Mouse (Mus musculus): ENCODE data around the gene Nup214. TPM values are rescaled to one million over a fixed set of nuclear protein-coding genes. Genes with fewer than 3 reads are reported as not detected.

Nup214 gene
- total RNA-seq, 2 experiments from 2014 or later: 37.7 to 69.1 TPM

GRCm38 (mm10) chr2:32064913-32065312 is 90.7 kb downstream of the Nup214 start:
- no peak for ATAC-seq (ENCODE audit: poor library complexity, severe bottlenecking)

- ATAC-seq (ENCODE audit: poor library complexity, severe bottlenecking): no peak
Observed at GRCm38 (mm10) chr2:32065371-32065791, 91.1 kb downstream of the Nup214 start.

GRCm38 (mm10) chr2:32066005-32066404 is 91.8 kb downstream of the Nup214 start:
- no peak for ATAC-seq (ENCODE audit: poor library complexity, severe bottlenecking)

- ATAC-seq (ENCODE audit: poor library complexity, severe bottlenecking): no peak
Observed at GRCm38 (mm10) chr2:32068811-32069607, 94.8 kb downstream of the Nup214 start.

- no peak for ATAC-seq (ENCODE audit: poor library complexity, severe bottlenecking)
Observed at GRCm38 (mm10) chr2:32070747-32071146, 96.5 kb downstream of the Nup214 start.

- ATAC-seq (ENCODE audit: poor library complexity, severe bottlenecking): no peak
Observed at GRCm38 (mm10) chr2:32074404-32074803, 100.2 kb downstream of the Nup214 start.

- ATAC-seq (ENCODE audit: poor library complexity, severe bottlenecking): no peak
Observed at GRCm38 (mm10) chr2:32075368-32075767, 101.1 kb downstream of the Nup214 start.

GRCm38 (mm10) chr2:32077744-32078143 is 103.5 kb downstream of the Nup214 start:
- no peak for ATAC-seq (ENCODE audit: poor library complexity, severe bottlenecking)

GRCm38 (mm10) chr2:32078522-32078921 is 104.3 kb downstream of the Nup214 start:
- peak; percentile 56 for ATAC-seq (ENCODE audit: poor library complexity, severe bottlenecking)

- ATAC-seq (ENCODE audit: poor library complexity, severe bottlenecking): no peak
Observed at GRCm38 (mm10) chr2:32079191-32079725, 105.0 kb downstream of the Nup214 start.

GRCm38 (mm10) chr2:32080681-32081080 is 106.4 kb downstream of the Nup214 start:
- ATAC-seq (ENCODE audit: poor library complexity, severe bottlenecking): no peak

GRCm38 (mm10) chr2:32081296-32081929 is 107.2 kb downstream of the Nup214 start:
- peak; percentile 62 for ATAC-seq (ENCODE audit: poor library complexity, severe bottlenecking)

- ATAC-seq (ENCODE audit: poor library complexity, severe bottlenecking): no peak
Observed at GRCm38 (mm10) chr2:32082229-32082628, 108.0 kb downstream of the Nup214 start.

GRCm38 (mm10) chr2:32083159-32084011 is 109.1 kb downstream of the Nup214 start:
- peak; percentile 51 for ATAC-seq (ENCODE audit: poor library complexity, severe bottlenecking)

GRCm38 (mm10) chr2:32084111-32084871 is 110.1 kb downstream of the Nup214 start, which contains the start of gene Fam78a:
TSS of gene Fam78a (minus strand) at chr2:32084857.
- ATAC-seq (ENCODE audit: poor library complexity, severe bottlenecking): 0 out of 2 replicates have a peak, but pooled peaks have one; percentile 22

GRCm38 (mm10) chr2:32084872-32085199 is 110.6 kb downstream of the Nup214 start:
- ATAC-seq (ENCODE audit: poor library complexity, severe bottlenecking): 0 out of 2 replicates have a peak, but pooled peaks have one; percentile 18

- no peak for ATAC-seq (ENCODE audit: poor library complexity, severe bottlenecking)
Observed at GRCm38 (mm10) chr2:32085231-32085630, 111.0 kb downstream of the Nup214 start.

GRCm38 (mm10) chr2:32087606-32088005 is 113.4 kb downstream of the Nup214 start:
- ATAC-seq (ENCODE audit: poor library complexity, severe bottlenecking): no peak

- no peak for ATAC-seq (ENCODE audit: poor library complexity, severe bottlenecking)
Observed at GRCm38 (mm10) chr2:32088372-32088981, 114.2 kb downstream of the Nup214 start.

GRCm38 (mm10) chr2:32089606-32090005 is 115.4 kb downstream of the Nup214 start:
- peak; percentile 77 for ATAC-seq (ENCODE audit: poor library complexity, severe bottlenecking)

All from megakaryocyte, adult 5-6 weeks (primary cell).